Mouse (Mus musculus) forebrain, postnatal 0 days (tissue): ENCODE measurements around the gene Sepsecs. TPM values are rescaled to one million over a fixed set of nuclear protein-coding genes. Genes with fewer than 3 reads are reported as not detected.

ENCODE experiments used
- ATAC-seq: fragments of 200-750 bp; cut with Nextera tagmentation; 2 replicates; pipeline ENCODE4 v1.8.0; 2017; ENCODE audit warnings: mild to moderate bottlenecking, moderate library complexity
- DNase-seq: peaks from one replicate; pipeline ENCODE4 v3.0.0-alpha.2; 2015
- H3K27ac ChIP-seq: fragments of 300-500 bp; sonication (generic); 2 replicates; pipeline ENCODE4 v1.5.1; 2014; ENCODE audit warnings: low read depth, mild to moderate bottlenecking, antibody characterized with exemption, low read length, moderate library complexity, mixed read lengths
- H3K27me3 ChIP-seq: fragments of 300-500 bp; sonication (generic); 2 replicates; pipeline ENCODE4 v1.6.1; 2014; ENCODE audit warnings: mild to moderate bottlenecking, low read length, mixed read lengths; ENCODE audit not compliant: insufficient read depth
- H3K36me3 ChIP-seq: fragments of 300-500 bp; sonication (generic); 2 replicates; pipeline ENCODE4 v1.6.1; 2014; ENCODE audit warnings: mild to moderate bottlenecking, moderate library complexity; ENCODE audit not compliant: insufficient read depth
- H3K4me1 ChIP-seq: fragments of 300-500 bp; sonication (generic); 2 replicates; pipeline ENCODE4 v1.6.1; 2014; ENCODE audit warnings: antibody characterized with exemption; ENCODE audit not compliant: insufficient read depth
- H3K4me2 ChIP-seq: fragments of 300-500 bp; sonication (generic); 2 replicates; pipeline ENCODE4 v1.6.1; 2014; ENCODE audit warnings: low read depth, mild to moderate bottlenecking, moderate library complexity
- H3K4me3 ChIP-seq: fragments of 300-500 bp; sonication (generic); 2 replicates; pipeline ENCODE4 v1.5.1; 2014; ENCODE audit warnings: low read depth, low read length, mixed read lengths
- H3K9ac ChIP-seq: fragments of 300-500 bp; sonication (generic); 2 replicates; pipeline ENCODE4 v1.6.1; 2014; ENCODE audit warnings: mild to moderate bottlenecking
- H3K9me3 ChIP-seq: fragments of 300-500 bp; sonication (generic); 2 replicates; pipeline ENCODE4 v1.6.1; 2016; ENCODE audit warnings: low read length
- CTCF ChIP-seq: sonication (generic); IDR thresholded peaks from 2 replicates; pipeline ENCODE4 v1.5.1; 2016; ENCODE audit warnings: antibody characterized with exemption, control low read depth, low read depth
- WGBS: fragments of 180-500 bp; shearing (Covaris S2); extraction: QIAGEN DNeasy Blood & Tissue Kit; methylation state at CpG from one replicate; pipeline ENCODE4 v1.1.7; 2014; 5-methylcytosine and 5-hydroxymethylcytosine counted together
- polyA plus RNA-seq: library from polyadenylated mRNA; unstranded; fragments of >200 nt; fragmentation: Nextera tagmentation; extraction: Ambion mirVana; gene quantifications from 2 replicates; pipeline ENCODE4 v1.2.1, GENCODE M21; 2015
- total RNA-seq: library from RNA; depleted of rRNA; stranded (reverse); fragments of >200 nt; gene quantifications from 2 replicates; pipeline ENCODE4 v1.2.3, GENCODE M21; 2014

Sepsecs gene
- total and polyA plus RNA-seq, 2 experiments from 2014 or later, result 4.2 to 15.6 TPM

- TF ChIP-seq CTCF, result no peak
- ATAC-seq (no peak), DNase-seq (no peak)
- Histone ChIP-seq H3K4me2 (no peak overlapping the region), H3K9ac (no peak overlapping the region), H3K36me3 (peaks cover 48% of the 10 kb centered on the region), H3K9me3 (0 out of 2 replicates have a peak, but pooled peaks cover 5% of the 10 kb centered on the region), H3K4me1 (no peaks in the 10 kb centered on the region), H3K27ac (no peak overlapping the region), H3K4me3 (no peak overlapping the region), H3K27me3 (no peaks in the 10 kb centered on the region)
- WGBS, result 71% methylated on average over 9 of the region's 9 CpGs
These were observed 25.3 kb downstream of the Sepsecs start for GRCm38 (mm10) chr5:52643947-52644840.

GRCm38 (mm10) chr5:52641736-52642135 lies 27.8 kb downstream of the Sepsecs start:
- H3K4me3 ChIP-seq, result no peak overlapping the region
- peaks cover 43% of the 10 kb centered on the region for H3K36me3 ChIP-seq
- no peaks in the 10 kb centered on the region for H3K4me1 ChIP-seq
- no peak for TF ChIP-seq CTCF
- no peak for DNase-seq
- no peak overlapping the region for H3K4me2 ChIP-seq
- WGBS, result 91% methylated on average over 6 of the region's 6 CpGs
- ATAC-seq, result no peak
- no peak overlapping the region for H3K9ac ChIP-seq
- H3K9me3 ChIP-seq, result 0 out of 2 replicates have a peak, but pooled peaks cover 5% of the 10 kb centered on the region
- no peak overlapping the region for H3K27ac ChIP-seq
- no peaks in the 10 kb centered on the region for H3K27me3 ChIP-seq

- 90% methylated on average over 8 of the region's 8 CpGs for WGBS
- ATAC-seq (no peak), DNase-seq (no peak)
- Histone ChIP-seq H3K9me3 (no peaks in the 10 kb centered on the region), H3K27ac (no peak overlapping the region), H3K9ac (no peak overlapping the region), H3K27me3 (no peaks in the 10 kb centered on the region), H3K4me3 (no peak overlapping the region), H3K36me3 (peaks cover 21% of the 10 kb centered on the region), H3K4me1 (no peaks in the 10 kb centered on the region), H3K4me2 (no peak overlapping the region)
- TF ChIP-seq CTCF, result no peak
These were observed 30.6 kb downstream of the Sepsecs start for GRCm38 (mm10) chr5:52638916-52639315.

- H3K27me3 ChIP-seq, result no peaks in the 10 kb centered on the region
- H3K9me3 ChIP-seq, result no peaks in the 10 kb centered on the region
- 88% methylated on average over 7 of the region's 7 CpGs for WGBS
- H3K4me3 ChIP-seq, result no peak overlapping the region
- peaks cover 12% of the 10 kb centered on the region for H3K36me3 ChIP-seq
- no peak for TF ChIP-seq CTCF
- no peak for DNase-seq
- no peak for ATAC-seq
- no peak overlapping the region for H3K4me2 ChIP-seq
- H3K4me1 ChIP-seq, result no peaks in the 10 kb centered on the region
- H3K27ac ChIP-seq, result no peak overlapping the region
- H3K9ac ChIP-seq, result no peak overlapping the region
These were observed 31.5 kb downstream of the Sepsecs start for GRCm38 (mm10) chr5:52638006-52638405.

- no peak for TF ChIP-seq CTCF
- Histone ChIP-seq H3K9me3 (no peaks in the 10 kb centered on the region), H3K27me3 (no peaks in the 10 kb centered on the region), H3K4me1 (no peaks in the 10 kb centered on the region), H3K9ac (no peak overlapping the region), H3K4me3 (no peak overlapping the region), H3K36me3 (0 out of 2 replicates have a peak, but pooled peaks cover 2% of the 10 kb centered on the region), H3K4me2 (no peak overlapping the region), H3K27ac (no peak overlapping the region)
- ATAC-seq (no peak), DNase-seq (no peak)
- 93% methylated on average over 6 of the region's 6 CpGs for WGBS
These were observed 32.6 kb downstream of the Sepsecs start for GRCm38 (mm10) chr5:52636923-52637322.

- TF ChIP-seq CTCF, result no peak
- Histone ChIP-seq H3K27ac (no peak overlapping the region), H3K36me3 (no peaks in the 10 kb centered on the region), H3K27me3 (no peaks in the 10 kb centered on the region), H3K9ac (no peak overlapping the region), H3K4me2 (no peak overlapping the region), H3K9me3 (no peaks in the 10 kb centered on the region), H3K4me3 (no peak overlapping the region), H3K4me1 (no peaks in the 10 kb centered on the region)
- WGBS, result 80% methylated on average over 11 of the region's 11 CpGs
- DNase-seq (no peak), ATAC-seq (no peak)
These were observed 33.3 kb downstream of the Sepsecs start for GRCm38 (mm10) chr5:52636025-52636755.

GRCm38 (mm10) chr5:52634017-52634416 lies 35.5 kb downstream of the Sepsecs start:
- no peaks in the 10 kb centered on the region for H3K9me3 ChIP-seq
- no peak overlapping the region for H3K9ac ChIP-seq
- no peak overlapping the region for H3K27ac ChIP-seq
- no peaks in the 10 kb centered on the region for H3K4me1 ChIP-seq
- DNase-seq (peak; percentile 50), ATAC-seq (peak; percentile 72)
- no peak overlapping the region for H3K4me2 ChIP-seq
- H3K4me3 ChIP-seq, result no peak overlapping the region
- peak; percentile 74 for TF ChIP-seq CTCF
- no peaks in the 10 kb centered on the region for H3K27me3 ChIP-seq
- 25% methylated on average over 8 of the region's 8 CpGs for WGBS
- H3K36me3 ChIP-seq, result no peaks in the 10 kb centered on the region
